Mouse (Mus musculus): Measurements from ENCODE around the gene Npas3. TPM values are rescaled to one million over a fixed set of nuclear protein-coding genes. Genes with fewer than 3 reads are reported as not detected.

The Npas3 gene
- polyA plus RNA-seq, 1 experiment from 2014 or later, result 26.2 TPM

- H3K9me3 ChIP-seq (replicated peaks), result no peaks in the 10 kb centered on the region
- peak; percentile 35; the same call in 1 of the 2 replicates for ATAC-seq (ENCODE audit: low FRiP score)
- H3K4me3 ChIP-seq, result no peak overlapping the region
- H3K9ac ChIP-seq, result no peak overlapping the region
- no peaks in the 10 kb centered on the region for H3K36me3 ChIP-seq
- H3K4me1 ChIP-seq, result peaks cover 41% of the 10 kb centered on the region
- H3K4me2 ChIP-seq (replicated peaks), result no peak overlapping the region
- no peaks in the 10 kb centered on the region for H3K27me3 ChIP-seq
- peak overlapping the region; percentile 71 for H3K27ac ChIP-seq
- 77% methylated on average over 27 of the region's 27 CpGs for WGBS
Measured at GRCm38 (mm10) chr12:53836031-53836790, 587.7 kb downstream of the Npas3 start.

- Histone ChIP-seq H3K27me3 (no peaks in the 10 kb centered on the region), H3K4me1 (peaks cover 38% of the 10 kb centered on the region), H3K4me3 (no peak overlapping the region), H3K4me2 (replicated peaks) (no peak overlapping the region), H3K27ac (no peak overlapping the region; the same call in 1 of the 2 replicates), H3K9me3 (replicated peaks) (no peaks in the 10 kb centered on the region), H3K9ac (no peak overlapping the region), H3K36me3 (no peaks in the 10 kb centered on the region)
- 0 out of 2 replicates have a peak, but pooled peaks have one; percentile 24 for ATAC-seq (ENCODE audit: low FRiP score)
- WGBS, result 75% methylated on average over 15 of the region's 15 CpGs
Measured at GRCm38 (mm10) chr12:53837408-53837807, 588.9 kb downstream of the Npas3 start.

- WGBS, result 24% methylated on average over 7 of the region's 7 CpGs
- no peak for ATAC-seq (ENCODE audit: low FRiP score)
Measured at GRCm38 (mm10) chr12:53838541-53838940, 590.1 kb downstream of the Npas3 start.

DNA sequence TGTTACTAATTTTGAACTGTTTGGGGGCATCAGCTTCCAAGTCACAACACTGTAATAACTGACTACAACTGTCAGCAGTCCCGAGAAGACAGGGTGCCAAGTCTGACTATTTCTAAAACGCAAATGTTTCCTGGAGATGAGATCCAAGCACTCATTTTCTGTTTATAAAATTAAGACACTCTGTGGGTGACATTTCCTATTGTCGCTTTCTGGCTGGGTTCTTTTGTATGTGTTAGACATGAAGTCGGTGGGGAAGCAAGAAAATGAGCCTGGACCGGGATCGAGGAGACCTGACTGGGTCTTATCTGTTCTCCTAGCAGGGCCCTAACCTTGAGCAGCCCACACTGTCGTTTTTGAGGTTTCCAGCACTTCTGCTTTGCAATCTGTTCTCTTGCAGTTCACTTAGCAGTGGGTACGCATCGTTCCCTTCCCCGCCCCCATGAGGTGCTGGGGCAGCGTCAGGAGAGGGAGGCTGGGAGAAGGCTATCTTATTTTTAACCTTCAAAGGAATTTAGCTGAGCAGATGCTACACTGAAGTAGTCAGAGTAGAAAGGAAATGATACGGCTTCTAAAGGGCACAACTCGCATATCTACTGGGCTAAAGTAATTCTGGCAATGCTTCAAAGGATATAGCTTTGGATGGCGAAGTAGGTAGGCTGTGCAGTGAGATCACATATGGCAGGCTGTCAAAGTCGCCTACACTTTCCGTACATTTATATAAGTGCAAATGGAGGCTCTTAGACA lies 593.6 kb downstream of the Npas3 start:
- no peak for ATAC-seq (ENCODE audit: low FRiP score)
- no peak overlapping the region for H3K4me3 ChIP-seq
- WGBS, result 71% methylated on average over 16 of the region's 16 CpGs
- no peaks in the 10 kb centered on the region for H3K9me3 ChIP-seq (replicated peaks)
- H3K27ac ChIP-seq, result no peak overlapping the region
- H3K27me3 ChIP-seq, result no peaks in the 10 kb centered on the region
- H3K4me2 ChIP-seq (replicated peaks), result no peak overlapping the region
- no peak overlapping the region for H3K9ac ChIP-seq
- H3K4me1 ChIP-seq, result peaks cover 32% of the 10 kb centered on the region
- H3K36me3 ChIP-seq, result no peaks in the 10 kb centered on the region

More at GRCm38 (mm10) chr12:53838541-53838940, 590.1 kb downstream of the Npas3 start:
- no peaks in the 10 kb centered on the region for H3K9me3 ChIP-seq (replicated peaks)
- no peaks in the 10 kb centered on the region for H3K36me3 ChIP-seq
- H3K27me3 ChIP-seq, result no peaks in the 10 kb centered on the region
- H3K9ac ChIP-seq, result no peak overlapping the region
- H3K4me3 ChIP-seq, result no peak overlapping the region
- peaks cover 39% of the 10 kb centered on the region for H3K4me1 ChIP-seq
- H3K4me2 ChIP-seq (replicated peaks), result no peak overlapping the region
- H3K27ac ChIP-seq, result no peak overlapping the region

DNA sequence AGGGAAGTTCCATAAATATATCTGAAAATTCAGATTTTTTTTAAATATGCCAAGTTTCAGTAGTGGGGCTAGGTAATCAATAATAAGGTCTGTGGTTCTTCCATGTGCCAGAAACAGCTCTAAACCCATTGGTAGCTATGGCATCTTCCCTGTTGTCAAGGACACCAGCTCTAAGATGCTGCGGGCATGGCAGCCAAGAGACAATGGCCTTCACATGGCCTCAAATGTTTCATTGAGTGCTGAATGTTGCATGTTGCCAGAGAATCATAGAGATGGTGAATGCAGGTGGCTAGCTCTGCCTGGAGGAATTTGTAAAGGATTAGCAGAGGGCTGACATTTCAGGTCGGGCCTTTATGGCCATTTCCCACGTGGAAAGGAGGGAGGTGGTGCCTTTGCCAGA lies 595.1 kb downstream of the Npas3 start:
- Histone ChIP-seq H3K36me3 (no peaks in the 10 kb centered on the region), H3K27me3 (no peaks in the 10 kb centered on the region), H3K4me1 (peaks cover 17% of the 10 kb centered on the region), H3K9me3 (replicated peaks) (no peaks in the 10 kb centered on the region), H3K9ac (no peak overlapping the region), H3K27ac (no peak overlapping the region), H3K4me3 (no peak overlapping the region), H3K4me2 (replicated peaks) (no peak overlapping the region)
- ATAC-seq (ENCODE audit: low FRiP score), result no peak
- WGBS, result 38% methylated on average over 3 of the region's 3 CpGs

DNA sequence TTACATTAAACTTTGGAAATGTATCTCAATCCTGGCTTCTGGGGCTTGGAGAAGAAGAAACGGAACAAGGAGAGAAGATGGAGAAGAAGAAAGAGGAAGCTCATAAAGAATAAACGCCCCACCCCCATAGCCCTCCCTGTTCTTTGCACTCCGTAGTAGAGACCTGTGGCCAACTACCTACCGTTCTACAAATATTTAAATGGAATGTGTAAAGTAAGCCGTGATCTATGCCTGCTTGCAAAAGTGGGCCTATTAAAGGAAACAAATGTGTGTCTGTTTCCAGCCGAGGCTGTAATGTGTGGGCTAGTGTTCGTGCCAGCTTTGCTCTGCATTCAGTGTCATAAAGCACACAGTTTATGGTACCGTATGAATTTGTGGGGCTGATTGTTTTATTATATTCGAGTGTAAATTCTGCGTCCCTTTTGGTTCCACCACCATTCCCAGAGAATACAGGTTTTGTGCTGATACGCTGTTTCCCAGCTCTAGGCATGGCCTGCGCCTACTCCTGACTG lies 597.7 kb downstream of the Npas3 start:
- Histone ChIP-seq H3K9ac (no peak overlapping the region), H3K27ac (no peak overlapping the region), H3K4me1 (peaks cover 10% of the 10 kb centered on the region; the same call in 1 of the 2 replicates), H3K4me2 (replicated peaks) (no peak overlapping the region), H3K9me3 (replicated peaks) (no peaks in the 10 kb centered on the region), H3K4me3 (no peak overlapping the region), H3K27me3 (no peaks in the 10 kb centered on the region), H3K36me3 (no peaks in the 10 kb centered on the region)
- WGBS, result 84% methylated on average over 12 of the region's 12 CpGs
- ATAC-seq (ENCODE audit: low FRiP score), result no peak

- H3K4me1 ChIP-seq, result peaks cover 2% of the 10 kb centered on the region; the same call in 1 of the 2 replicates
- no peaks in the 10 kb centered on the region for H3K27me3 ChIP-seq
- no peak overlapping the region for H3K9ac ChIP-seq
- WGBS, result 88% methylated on average over 2 of the region's 2 CpGs
- ATAC-seq (ENCODE audit: low FRiP score), result no peak
- H3K4me3 ChIP-seq, result no peak overlapping the region
- H3K9me3 ChIP-seq (replicated peaks), result no peaks in the 10 kb centered on the region
- no peak overlapping the region for H3K4me2 ChIP-seq (replicated peaks)
- H3K36me3 ChIP-seq, result no peaks in the 10 kb centered on the region
- H3K27ac ChIP-seq, result no peak overlapping the region
Measured at GRCm38 (mm10) chr12:53849263-53849662, 600.8 kb downstream of the Npas3 start.

DNA sequence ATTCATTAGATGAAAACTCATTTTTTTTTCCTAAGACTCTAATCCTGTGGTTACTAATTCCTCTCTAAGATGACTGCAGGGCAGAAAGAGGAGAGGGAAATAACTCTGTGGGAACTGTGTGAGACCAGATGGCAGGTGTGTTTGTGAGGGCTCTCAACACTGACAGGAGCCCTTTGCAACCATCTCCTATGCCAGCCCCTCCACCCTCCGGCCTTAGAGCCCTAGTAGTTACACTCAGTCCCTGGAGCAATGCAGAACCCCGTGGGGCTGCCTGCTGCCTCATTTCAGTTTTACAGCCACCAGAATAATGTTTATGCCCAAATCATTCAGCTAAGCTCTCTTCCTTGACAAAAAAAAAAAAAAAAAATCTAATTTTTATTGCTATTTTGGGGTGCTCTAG lies 604.0 kb downstream of the Npas3 start:
- ATAC-seq (ENCODE audit: low FRiP score), result no peak
- H3K9me3 ChIP-seq (replicated peaks), result no peaks in the 10 kb centered on the region
- WGBS, result 84% methylated on average over 2 of the region's 2 CpGs

GRCm38 (mm10) chr12:53860176-53860575 lies 611.7 kb downstream of the Npas3 start:
- no peaks in the 10 kb centered on the region for H3K9me3 ChIP-seq (replicated peaks)
- H3K4me1 ChIP-seq, result peaks cover 8% of the 10 kb centered on the region; the same call in 1 of the 2 replicates
- H3K36me3 ChIP-seq, result no peaks in the 10 kb centered on the region
- no peak overlapping the region for H3K4me2 ChIP-seq (replicated peaks)
- no peak overlapping the region for H3K27ac ChIP-seq
- no peak overlapping the region for H3K9ac ChIP-seq
- no peak overlapping the region for H3K4me3 ChIP-seq
- no peaks in the 10 kb centered on the region for H3K27me3 ChIP-seq
- no peak for ATAC-seq (ENCODE audit: low FRiP score)

More for the DNA sequence above, 604.0 kb downstream of the Npas3 start:
- no peak overlapping the region for H3K9ac ChIP-seq
- H3K4me3 ChIP-seq, result no peak overlapping the region
- no peaks in the 10 kb centered on the region for H3K27me3 ChIP-seq
- H3K36me3 ChIP-seq, result no peaks in the 10 kb centered on the region
- no peak overlapping the region for H3K27ac ChIP-seq
- no peak overlapping the region for H3K4me2 ChIP-seq (replicated peaks)
- no peaks in the 10 kb centered on the region for H3K4me1 ChIP-seq

- H3K4me3 ChIP-seq, result no peak overlapping the region
- no peaks in the 10 kb centered on the region for H3K36me3 ChIP-seq
- H3K4me1 ChIP-seq, result peaks cover 11% of the 10 kb centered on the region
- H3K27ac ChIP-seq, result no peak overlapping the region
- no peaks in the 10 kb centered on the region for H3K27me3 ChIP-seq
- no peak overlapping the region for H3K9ac ChIP-seq
- 82% methylated on average over 6 of the region's 6 CpGs for WGBS
- no peaks in the 10 kb centered on the region for H3K9me3 ChIP-seq (replicated peaks)
- ATAC-seq (ENCODE audit: low FRiP score), result no peak
- H3K4me2 ChIP-seq (replicated peaks), result no peak overlapping the region
Measured at GRCm38 (mm10) chr12:53862281-53862680, 613.8 kb downstream of the Npas3 start.

- no peak overlapping the region for H3K27ac ChIP-seq
- no peaks in the 10 kb centered on the region for H3K27me3 ChIP-seq
- no peak overlapping the region for H3K9ac ChIP-seq
- H3K4me1 ChIP-seq, result peaks cover 11% of the 10 kb centered on the region
- H3K36me3 ChIP-seq, result no peaks in the 10 kb centered on the region
- H3K9me3 ChIP-seq (replicated peaks), result no peaks in the 10 kb centered on the region
- ATAC-seq (ENCODE audit: low FRiP score), result no peak
- no peak overlapping the region for H3K4me3 ChIP-seq
- 77% methylated on average over 5 of the region's 5 CpGs for WGBS
- no peak overlapping the region for H3K4me2 ChIP-seq (replicated peaks)
Measured at GRCm38 (mm10) chr12:53864436-53865136, 616.1 kb downstream of the Npas3 start.

- Histone ChIP-seq H3K4me3 (no peak overlapping the region), H3K27ac (no peak overlapping the region), H3K4me2 (replicated peaks) (no peak overlapping the region), H3K27me3 (no peaks in the 10 kb centered on the region), H3K36me3 (no peaks in the 10 kb centered on the region), H3K9ac (no peak overlapping the region), H3K9me3 (replicated peaks) (no peaks in the 10 kb centered on the region), H3K4me1 (peaks cover 11% of the 10 kb centered on the region)
- no peak for ATAC-seq (ENCODE audit: low FRiP score)
- WGBS, result 50% methylated on average over 2 of the region's 2 CpGs
Measured at GRCm38 (mm10) chr12:53865691-53866090, 617.2 kb downstream of the Npas3 start.

All from hindbrain, embryonic 12.5 days (tissue).